Mouse (Mus musculus) left cerebral cortex, postnatal 10 days (tissue): ENCODE data around the gene Sept6. TPM values are rescaled to one million over a fixed set of nuclear protein-coding genes. Genes with fewer than 3 reads are reported as not detected.
"Not testable (repeated sequence)": the region's sequence is repeated elsewhere in the genome, so short reads cannot be mapped to it uniquely, and the experiment has no call there.

Experiments used
- DNase-seq, 2 experiments: peaks; one replicate each; pipeline ENCODE4 v3.0.0; 2021 to 2022; ENCODE audit warnings: low spot score in 2 of 2, mixed read lengths in 1 of 2; ENCODE audit errors: extremely low spot score in 1 of 2
- intact Hi-C: fragments of 180-260 bp; cut with DNase I; formaldehyde crosslinking; loops from one replicate; pipeline ENCODE4 v1.15.1; 2025
- total RNA-seq, 2 experiments: library from RNA; stranded (reverse); gene quantifications; 2 replicates each; pipeline ENCODE4 v1.2.3; 2021

Gene Sept6
- total RNA-seq, 2 experiments from 2014 or later = 90.7 to 91.8 TPM

DNA sequence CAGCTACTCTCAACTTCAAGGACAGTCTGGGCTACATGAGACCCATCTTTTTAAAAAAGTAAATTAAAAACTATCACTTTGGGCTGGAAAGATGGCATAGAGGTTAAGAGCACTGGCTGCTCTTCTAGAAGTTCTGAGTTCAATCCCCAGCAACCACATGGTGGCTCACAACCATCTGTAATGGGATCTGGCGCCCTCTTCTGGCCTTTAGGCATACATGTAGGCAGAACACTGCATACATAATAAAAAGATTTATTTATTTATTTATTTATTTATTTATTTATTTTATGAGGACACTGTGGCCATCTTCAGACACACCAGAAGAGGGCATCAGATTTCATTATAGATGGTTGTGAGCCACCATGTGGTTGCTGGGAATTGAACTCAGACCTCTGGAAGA is 92.7 kb downstream of the Sept6 start:
- intact Hi-C loops, DNase-seq: not testable (repeated sequence)

DNA sequence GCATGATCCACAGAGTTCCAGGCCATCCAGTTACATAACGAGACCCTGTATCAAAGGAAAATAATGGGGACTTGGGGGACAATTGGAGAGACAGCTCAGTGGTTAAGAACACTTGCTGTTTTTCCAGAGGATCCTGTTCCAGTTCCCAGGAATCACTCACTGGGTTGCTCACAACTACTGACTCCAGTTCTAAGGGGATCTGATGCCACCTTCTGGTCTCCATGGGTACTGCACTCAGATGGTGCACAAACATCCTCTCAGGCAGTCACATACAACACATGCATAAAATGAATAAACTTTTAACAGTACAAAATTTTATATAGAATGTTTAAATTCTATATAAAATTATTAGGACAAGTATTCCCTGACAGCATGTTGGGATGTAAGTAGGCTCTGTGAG is 106.9 kb downstream of the Sept6 start:
- no peak for DNase-seq
- intact Hi-C loops = no loop called here

DNA sequence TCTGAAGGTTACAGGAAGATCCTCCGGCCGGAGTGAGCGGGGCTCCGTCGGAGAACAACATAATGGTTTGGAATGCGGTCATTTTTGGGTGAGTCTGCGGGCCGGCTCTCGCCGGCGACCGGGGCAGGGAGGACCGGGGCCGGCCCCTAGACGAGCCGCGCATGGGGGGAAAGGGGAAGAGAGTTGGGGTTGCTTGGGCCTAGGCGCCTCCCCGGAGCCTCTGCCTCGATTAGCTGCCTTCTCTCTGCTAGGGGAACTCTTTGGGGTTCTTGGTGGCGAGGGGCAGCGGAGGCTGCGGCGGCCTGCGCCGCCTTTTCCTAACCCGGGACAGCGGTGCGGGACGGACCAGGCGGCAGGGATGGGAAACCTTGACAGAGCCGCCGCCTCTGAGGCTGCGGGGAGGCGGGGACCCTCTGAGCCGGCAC is 116.9 kb downstream of the Sept6 start:
- intact Hi-C loops = no loop called here
- DNase-seq = no peak

DNA sequence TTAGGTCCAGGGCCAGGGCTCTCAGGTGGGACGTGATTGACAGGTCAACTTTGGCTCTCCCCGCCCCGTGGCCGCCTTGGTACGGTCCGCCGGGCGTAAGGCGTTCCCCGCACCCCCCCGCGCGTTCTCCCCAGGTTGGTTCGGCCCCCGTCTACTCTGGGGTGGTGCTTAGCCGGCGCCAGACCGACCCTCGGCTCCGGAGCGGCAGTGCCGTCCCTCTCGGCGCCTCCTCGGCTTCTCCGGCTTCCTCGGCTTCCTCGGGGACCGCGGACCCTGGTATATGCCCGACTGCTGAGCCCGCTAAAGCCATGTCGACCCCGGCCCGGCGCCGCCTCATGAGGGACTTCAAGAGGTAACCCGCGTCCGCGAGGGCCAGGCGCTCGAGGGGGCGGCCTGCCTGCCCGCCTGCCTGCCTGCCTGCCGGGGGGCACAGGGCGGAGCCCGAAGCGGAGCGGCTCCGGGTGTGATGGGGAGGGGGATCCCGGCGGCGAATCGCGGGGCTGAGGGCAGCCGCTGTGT is 117.4 kb downstream of the Sept6 start:
- DNase-seq = peak; percentile 73 to 93
- intact Hi-C loops = no loop called here

DNA sequence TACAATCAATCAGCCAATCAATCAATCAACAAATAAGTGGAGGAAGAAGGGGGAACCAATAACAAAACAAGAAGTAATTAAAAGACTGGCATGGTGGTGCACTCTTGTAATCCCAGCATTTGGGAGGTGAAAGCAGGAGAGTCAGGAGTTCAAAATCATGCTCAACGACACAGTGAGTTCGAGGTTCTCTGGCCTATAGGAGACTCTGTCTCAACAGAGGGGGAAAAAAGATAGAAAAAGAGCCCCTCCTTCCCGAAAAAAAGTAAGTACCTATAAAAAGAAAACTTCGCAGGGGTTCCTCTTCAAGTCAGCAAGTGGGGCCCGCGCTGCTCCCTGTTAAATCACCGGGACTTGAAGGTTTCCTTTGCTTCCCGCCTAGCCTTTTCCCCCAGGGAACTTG is 117.8 kb downstream of the Sept6 start, which contains the start of the genes Ube2a and C330007P06Rik:
Gene Ube2a (plus strand): TSS at position 136 of the 400 bp plus-strand sequence.
Gene C330007P06Rik (minus strand): TSS at position 347 of the 400 bp plus-strand sequence.
- intact Hi-C loops = no loop called here
- DNase-seq = no peak

DNA sequence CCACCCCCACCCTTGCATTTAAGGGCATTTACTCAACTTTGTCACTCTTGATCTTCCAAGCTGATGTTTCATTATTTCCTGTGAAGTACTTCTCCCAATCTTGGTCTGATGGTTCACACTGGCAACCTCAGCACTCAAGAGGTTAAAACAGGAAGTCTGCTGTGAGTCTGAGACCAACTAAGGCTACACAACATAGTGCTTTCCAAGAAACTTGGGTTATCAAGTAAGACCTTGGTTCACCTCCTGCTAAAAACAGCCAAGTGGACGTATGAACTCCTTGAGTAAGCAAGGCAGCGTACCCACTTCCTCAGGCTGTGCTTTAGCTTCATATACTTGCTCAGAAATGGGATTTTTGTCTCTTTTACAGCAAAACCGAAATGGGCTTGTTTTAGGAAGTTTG is 121.2 kb downstream of the Sept6 start:
- DNase-seq = no peak
- intact Hi-C loops = no loop called here

DNA sequence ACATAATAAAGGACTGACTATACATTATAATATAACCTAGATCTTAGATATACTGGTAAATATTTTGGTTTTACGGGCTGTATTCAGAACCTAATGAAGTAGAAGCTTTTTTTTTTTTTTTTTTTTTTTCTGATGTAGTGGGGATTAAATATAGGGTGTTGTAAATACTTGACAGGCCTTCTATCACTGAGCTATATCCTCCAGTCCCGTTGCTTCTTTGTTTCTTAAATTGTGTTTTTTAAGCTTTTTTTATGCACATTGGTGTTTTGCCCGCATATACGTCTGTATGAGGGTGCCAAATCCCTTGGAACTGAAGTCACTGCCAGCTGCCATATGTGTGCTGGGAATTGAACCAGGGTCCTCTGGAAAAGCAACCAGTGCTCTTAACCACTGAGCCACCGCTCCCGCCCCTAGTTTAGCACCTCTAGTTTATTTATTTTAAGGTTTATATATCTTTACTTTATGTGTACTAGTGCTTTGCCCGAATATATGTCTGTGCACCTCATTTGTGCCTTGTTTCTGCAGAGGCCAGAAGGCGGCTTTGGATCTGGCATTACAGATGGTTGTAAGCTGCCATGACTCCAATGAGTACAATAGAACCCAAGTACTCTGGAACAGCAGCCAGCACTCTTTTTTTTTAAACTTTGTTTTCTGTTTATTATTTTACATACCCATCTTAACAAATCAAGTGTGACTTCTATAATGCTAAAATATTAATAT is 126.8 kb downstream of the Sept6 start:
- DNase-seq = no peak
- intact Hi-C loops = no loop called here

DNA sequence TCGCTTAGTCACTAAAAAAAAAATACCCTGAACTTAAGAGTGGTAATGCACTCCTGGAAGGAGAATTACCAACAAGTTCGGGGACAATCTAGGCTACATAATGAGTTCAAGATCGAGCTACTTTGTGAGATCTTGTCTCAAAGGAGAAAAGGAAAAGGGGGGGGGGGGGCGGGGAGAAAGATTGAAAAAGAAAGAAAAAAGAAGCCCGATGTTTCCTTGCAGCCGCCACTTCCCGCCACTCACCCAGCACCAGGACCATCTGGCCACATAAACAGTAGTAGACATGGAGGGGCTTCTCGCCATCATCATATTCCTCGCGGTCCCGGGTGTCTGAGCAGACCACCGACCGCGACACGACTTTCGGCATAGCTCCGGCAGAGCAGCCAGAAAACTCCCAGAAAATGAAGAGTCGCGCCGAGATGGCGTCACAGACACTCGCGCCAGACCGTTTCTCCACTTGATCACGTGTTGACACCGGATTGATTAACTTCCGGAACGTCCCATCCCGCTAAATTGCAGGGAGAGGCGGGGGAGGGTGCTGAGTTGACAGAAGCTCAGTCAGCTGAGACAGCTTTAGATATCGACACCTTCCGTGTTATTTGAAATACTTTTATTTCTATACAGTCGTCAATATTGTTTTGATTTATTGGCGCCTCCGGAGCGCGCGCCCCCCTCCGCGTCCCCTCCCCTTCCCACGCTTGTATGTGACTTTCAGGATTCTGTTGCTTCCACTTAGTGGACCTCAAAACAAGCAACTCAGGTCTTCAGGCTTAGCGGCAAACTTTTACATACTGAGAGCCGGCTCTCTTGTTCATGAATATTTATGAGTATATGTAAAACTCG is 127.6 kb downstream of the Sept6 start:
- intact Hi-C loops = no loop called here
- DNase-seq = peak; percentile 78 to 87

Other genes with a start within 250 kb of the Sept6 start
- gene Slc25a43, start 248.1 kb downstream of the Sept6 start, total RNA-seq = not detected
- gene Slc25a5, start 196.1 kb downstream of the Sept6 start, total RNA-seq = 100 to 1,000 TPM; 328 to 349 TPM
- 10 to 100 TPM; 61.7 to 63.9 TPM for gene Ube2a, start 117.9 kb downstream of the Sept6 start, total RNA-seq
- gene C330007P06Rik, start 117.7 kb downstream of the Sept6 start, total RNA-seq = 10 to 100 TPM; 30.2 to 32.3 TPM
- 10 to 100 TPM; 30.8 to 31.0 TPM for gene Nkrf, start 88.9 kb downstream of the Sept6 start, total RNA-seq
- not detected for gene Sowahd, start 57.1 kb upstream of the Sept6 start, total RNA-seq
- 100 to 1,000 TPM; 416 to 428 TPM for gene Rpl39, start 93.6 kb upstream of the Sept6 start, total RNA-seq
- 10 to 100 TPM; 17.0 to 18.4 TPM for gene Upf3b, start 118.5 kb upstream of the Sept6 start, total RNA-seq
- 10 to 100 TPM; 15.7 to 21.9 TPM for gene Nkap, start 135.0 kb upstream of the Sept6 start, total RNA-seq
- gene Akap14, start 177.0 kb upstream of the Sept6 start, total RNA-seq = not detected
- 100 to 1,000 TPM; 225 to 235 TPM for gene Ndufa1, start 199.4 kb upstream of the Sept6 start, total RNA-seq
- 1 to 10 TPM; 8.2 to 8.4 TPM for gene Rnf113a1, start 199.5 kb upstream of the Sept6 start, total RNA-seq
- gene Gm9, start 219.2 kb upstream of the Sept6 start, total RNA-seq = not detected
- gene Rhox1, start 230.5 kb upstream of the Sept6 start, total RNA-seq = not detected